Mouse (Mus musculus): Measurements from ENCODE around the gene Thrsp. TPM values are rescaled to one million over a fixed set of nuclear protein-coding genes. Genes with fewer than 3 reads are reported as not detected.

The Thrsp gene
- polyA plus RNA-seq, 1 experiment from 2014 or later = 0.26 TPM

DNA sequence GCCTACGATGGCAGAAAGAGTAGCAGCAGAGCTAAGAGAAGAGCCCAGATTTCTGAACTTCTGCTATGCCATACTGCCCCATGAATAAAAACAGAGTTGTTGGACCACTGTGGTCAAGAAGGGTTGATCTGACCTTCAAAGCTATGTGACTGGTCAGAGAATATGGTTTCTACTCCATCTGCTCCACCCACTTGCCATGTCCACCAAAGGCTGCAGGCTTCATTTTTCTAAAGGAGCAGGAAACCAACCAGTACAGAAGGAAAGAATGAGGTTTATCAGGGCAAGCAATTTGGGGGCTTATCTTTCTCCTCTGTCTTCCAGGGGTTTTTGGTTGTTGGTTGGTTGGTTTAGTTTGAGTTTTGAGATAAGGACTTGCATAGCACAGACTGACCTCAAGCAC lies 3.5 kb downstream of the Thrsp start:
- H3K27ac ChIP-seq (replicated peaks) = no peak overlapping the region
- peaks cover 7% of the 10 kb centered on the region for H3K4me1 ChIP-seq
- H3K27me3 ChIP-seq (replicated peaks; ENCODE audit: low read depth, poor library complexity, severe bottlenecking) = no peaks in the 10 kb centered on the region
- no peaks in the 10 kb centered on the region for H3K9me3 ChIP-seq
- H3K4me3 ChIP-seq = no peak overlapping the region
- no peak for DNase-seq (ENCODE audit: low spot score)
- peaks cover 42% of the 10 kb centered on the region for H3K36me3 ChIP-seq (replicated peaks)
- WGBS = 90% methylated on average over 1 of the region's 1 CpGs

GRCm38 (mm10) chr7:97411575-97411974 lies 6.0 kb downstream of the Thrsp start:
- Histone ChIP-seq H3K36me3 (replicated peaks) (peaks cover 66% of the 10 kb centered on the region), H3K27ac (replicated peaks) (no peak overlapping the region), H3K27me3 (replicated peaks; ENCODE audit: low read depth, poor library complexity, severe bottlenecking) (no peaks in the 10 kb centered on the region), H3K4me3 (no peak overlapping the region), H3K9me3 (no peaks in the 10 kb centered on the region), H3K4me1 (peaks cover 2% of the 10 kb centered on the region; the same call in 1 of the 2 replicates)
- WGBS = 76% methylated on average over 3 of the region's 3 CpGs
- DNase-seq (ENCODE audit: low spot score) = no peak

DNA sequence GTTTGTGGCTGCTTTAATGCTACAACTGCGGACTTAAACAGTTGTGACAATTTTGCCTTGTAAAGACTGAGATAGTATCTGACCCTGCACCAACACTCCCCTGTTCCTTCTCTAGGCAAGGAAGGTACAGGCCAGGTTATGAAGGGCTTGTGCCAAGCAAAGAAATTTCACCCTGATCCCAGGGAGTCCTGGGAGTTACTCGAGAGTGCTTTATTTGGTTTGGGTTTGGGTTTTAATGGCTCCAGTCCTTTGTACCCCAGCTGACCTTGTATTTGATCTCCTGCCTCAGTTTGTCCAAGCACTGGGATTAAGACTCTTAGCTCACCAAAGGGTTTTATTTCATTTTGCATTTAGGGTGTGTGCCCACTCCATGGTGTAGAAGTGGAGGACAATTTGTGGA lies 6.4 kb downstream of the Thrsp start:
- Histone ChIP-seq H3K27me3 (replicated peaks; ENCODE audit: low read depth, poor library complexity, severe bottlenecking) (no peaks in the 10 kb centered on the region), H3K4me1 (peaks cover 2% of the 10 kb centered on the region; the same call in 1 of the 2 replicates), H3K9me3 (no peaks in the 10 kb centered on the region), H3K36me3 (replicated peaks) (peaks cover 66% of the 10 kb centered on the region), H3K27ac (replicated peaks) (no peak overlapping the region), H3K4me3 (no peak overlapping the region)
- WGBS = 90% methylated on average over 2 of the region's 2 CpGs
- DNase-seq (ENCODE audit: low spot score) = no peak

DNA sequence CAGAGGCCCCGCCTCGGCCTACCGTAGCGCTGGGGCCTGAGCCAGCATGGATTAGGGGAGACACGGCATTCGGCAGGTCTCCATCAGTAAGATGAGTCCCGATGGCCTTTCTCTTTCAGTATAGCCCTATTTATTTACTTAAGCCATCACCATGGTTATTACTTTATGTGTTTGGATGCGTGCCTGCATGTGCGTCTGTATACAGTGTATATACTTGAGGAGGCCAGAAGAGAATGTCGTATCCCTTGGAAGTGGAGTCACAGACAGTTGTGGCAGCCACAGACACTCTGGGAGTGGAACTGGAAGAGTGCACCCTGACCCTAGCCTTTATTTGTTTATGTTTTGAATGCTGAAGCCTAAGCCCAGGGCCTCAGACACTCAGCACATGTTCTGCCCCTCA lies 10.4 kb downstream of the Thrsp start:
- H3K27ac ChIP-seq (replicated peaks) = no peak overlapping the region
- H3K36me3 ChIP-seq (replicated peaks) = peaks cover 83% of the 10 kb centered on the region
- no peaks in the 10 kb centered on the region for H3K27me3 ChIP-seq (replicated peaks; ENCODE audit: low read depth, poor library complexity, severe bottlenecking)
- no peak overlapping the region for H3K4me3 ChIP-seq
- DNase-seq (ENCODE audit: low spot score) = no peak
- no peaks in the 10 kb centered on the region for H3K4me1 ChIP-seq
- peaks cover 7% of the 10 kb centered on the region for H3K9me3 ChIP-seq
- 91% methylated on average over 10 of the region's 10 CpGs for WGBS

DNA sequence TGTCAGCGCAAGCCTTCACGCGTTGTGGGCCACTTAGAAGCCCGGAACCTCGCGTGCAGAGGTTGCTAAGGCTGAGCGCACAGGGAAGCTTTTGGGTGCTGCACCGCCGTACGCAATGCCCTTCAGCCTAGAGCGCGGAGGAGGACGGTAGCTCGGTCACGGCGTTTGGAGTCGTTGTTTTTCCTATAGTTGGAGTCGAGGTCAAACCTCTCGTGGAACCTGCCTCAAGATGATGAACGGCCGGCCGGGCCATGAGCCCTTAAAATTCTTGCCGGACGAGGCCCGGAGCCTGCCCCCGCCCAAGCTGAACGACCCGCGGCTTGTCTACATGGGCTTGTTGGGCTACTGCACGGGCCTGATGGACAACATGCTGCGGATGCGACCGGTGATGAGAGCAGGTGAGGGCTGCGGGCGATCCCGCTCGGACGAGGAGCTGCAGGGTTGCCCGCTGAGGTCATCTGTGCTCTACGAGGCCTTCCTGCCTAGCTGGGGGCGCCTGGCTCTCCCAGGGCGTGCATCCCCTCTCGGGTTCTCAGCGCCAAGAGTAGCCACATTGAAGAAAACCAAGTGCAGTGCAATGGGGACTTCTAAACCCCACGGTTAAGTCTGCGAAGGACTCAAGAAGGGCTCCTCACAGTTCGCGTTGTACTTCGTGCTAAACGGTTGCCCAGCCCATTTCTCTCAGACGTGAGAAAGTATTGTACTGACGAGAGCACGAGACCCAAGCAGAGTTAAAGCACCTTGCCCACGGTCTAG lies 17.4 kb downstream of the Thrsp start, which contains the start of gene Ndufc2:
Gene Ndufc2, plus strand, starts transcription at position 44 of the 756 bp plus-strand sequence.
- WGBS = under 1% methylated on average over 54 of the region's 54 CpGs
- Histone ChIP-seq H3K4me1 (peaks cover 21% of the 10 kb centered on the region), H3K36me3 (replicated peaks) (peaks cover 33% of the 10 kb centered on the region), H3K4me3 (peak within 1 kb of the TSS; percentile 90), H3K27ac (replicated peaks) (peak within 1 kb of the TSS; percentile 93), H3K9me3 (peaks cover 7% of the 10 kb centered on the region), H3K27me3 (replicated peaks; ENCODE audit: low read depth, poor library complexity, severe bottlenecking) (no peaks in the 10 kb centered on the region)
- DNase-seq (ENCODE audit: low spot score) = peak; percentile 83

DNA sequence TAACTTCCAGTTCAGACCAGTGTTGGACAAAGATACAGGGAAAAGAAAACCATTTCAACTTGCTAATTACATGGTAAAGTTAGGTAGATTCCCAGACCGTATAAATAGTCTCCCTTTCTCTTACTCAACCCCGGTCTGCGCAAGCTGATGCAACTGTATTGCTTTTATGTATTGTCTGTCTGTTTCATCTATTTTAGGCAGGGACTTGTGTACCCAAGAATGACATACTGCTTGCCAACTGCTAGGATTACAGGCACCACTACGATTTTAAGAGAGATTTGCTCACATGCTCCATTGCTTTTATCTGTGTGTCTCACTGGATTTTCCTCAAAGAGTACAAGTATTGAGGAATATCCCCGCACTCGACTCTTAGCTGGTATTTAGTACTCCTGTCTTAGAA lies 18.6 kb downstream of the Thrsp start:
- no peaks in the 10 kb centered on the region for H3K27me3 ChIP-seq (replicated peaks; ENCODE audit: low read depth, poor library complexity, severe bottlenecking)
- WGBS = 90% methylated on average over 6 of the region's 6 CpGs
- peaks cover 21% of the 10 kb centered on the region for H3K4me1 ChIP-seq
- H3K27ac ChIP-seq (replicated peaks) = no peak overlapping the region
- DNase-seq (ENCODE audit: low spot score) = no peak
- peaks cover 7% of the 10 kb centered on the region for H3K9me3 ChIP-seq
- peaks cover 29% of the 10 kb centered on the region for H3K36me3 ChIP-seq (replicated peaks)
- H3K4me3 ChIP-seq = no peak overlapping the region

DNA sequence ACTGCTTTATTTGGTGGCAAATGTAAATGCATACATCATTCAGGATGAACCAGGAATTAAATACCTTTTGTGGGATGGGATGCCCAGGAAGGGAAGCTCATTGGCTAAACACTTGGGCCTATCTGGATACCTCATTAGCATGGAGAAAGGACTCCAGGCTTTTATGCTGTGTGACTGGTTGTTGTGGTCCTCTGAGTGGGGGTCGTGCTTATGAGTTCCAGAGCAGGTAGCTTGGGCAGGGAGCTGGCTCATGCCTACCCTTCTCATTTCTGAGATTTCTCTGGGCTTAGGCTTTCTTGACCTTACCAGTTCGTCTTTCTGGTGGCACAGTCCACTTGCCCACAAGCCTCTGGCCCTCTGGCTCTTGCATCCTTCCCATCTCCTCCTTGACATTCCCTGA lies 23.2 kb downstream of the Thrsp start:
- 69% methylated on average over 2 of the region's 2 CpGs for WGBS
- H3K4me1 ChIP-seq = peaks cover 1% of the 10 kb centered on the region; the same call in 1 of the 2 replicates
- no peak overlapping the region for H3K4me3 ChIP-seq
- DNase-seq (ENCODE audit: low spot score) = no peak
- H3K27ac ChIP-seq (replicated peaks) = no peak overlapping the region
- peaks cover 47% of the 10 kb centered on the region for H3K36me3 ChIP-seq (replicated peaks)
- no peaks in the 10 kb centered on the region for H3K27me3 ChIP-seq (replicated peaks; ENCODE audit: low read depth, poor library complexity, severe bottlenecking)
- H3K9me3 ChIP-seq = no peaks in the 10 kb centered on the region

- H3K36me3 ChIP-seq (replicated peaks) = peaks cover 70% of the 10 kb centered on the region
- WGBS = 96% methylated on average over 6 of the region's 6 CpGs
- DNase-seq (ENCODE audit: low spot score) = no peak
Observed at GRCm38 (mm10) chr7:97392079-97392445, 25.5 kb downstream of the Thrsp start.

DNA sequence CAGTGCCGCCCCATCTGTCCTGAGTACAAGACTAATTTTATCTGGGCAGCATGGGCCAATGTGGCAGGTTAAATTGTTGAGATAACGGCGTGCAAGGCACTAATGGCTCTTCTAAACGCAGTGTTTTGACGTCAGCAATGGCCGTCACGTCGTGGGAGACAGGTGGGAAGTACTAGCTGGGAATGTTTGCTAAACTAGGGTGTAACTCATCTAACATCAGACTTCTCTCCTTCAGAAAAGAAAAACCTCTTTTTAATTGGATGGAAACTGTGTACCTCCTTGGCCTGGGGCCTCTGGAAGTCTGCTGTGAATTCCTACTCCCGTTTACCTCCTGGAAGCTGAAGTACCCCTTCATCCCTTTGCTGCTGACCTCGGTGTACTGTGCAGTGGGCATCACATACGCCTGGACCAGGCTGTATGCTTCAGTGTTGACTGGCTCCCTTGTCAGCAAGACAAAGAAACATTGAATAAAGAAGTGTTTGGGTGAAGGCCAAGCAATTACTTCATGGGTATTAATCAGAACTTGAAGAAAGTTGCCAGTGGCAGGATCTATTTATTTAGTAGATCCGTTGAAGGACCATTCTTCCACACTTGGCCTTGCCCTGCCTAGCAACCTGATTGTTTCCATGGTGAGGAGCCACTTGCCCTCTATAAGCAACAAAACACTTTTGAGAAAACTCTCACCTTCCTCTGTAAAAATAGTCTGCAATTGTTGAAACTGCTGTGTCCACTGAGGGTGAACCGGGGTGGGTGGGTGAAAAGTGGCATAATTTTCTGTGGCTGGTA lies 26.0 kb downstream of the Thrsp start:
- Histone ChIP-seq H3K4me1 (no peaks in the 10 kb centered on the region), H3K27ac (replicated peaks) (no peak overlapping the region), H3K4me3 (no peak overlapping the region), H3K9me3 (no peaks in the 10 kb centered on the region), H3K36me3 (replicated peaks) (peaks cover 76% of the 10 kb centered on the region), H3K27me3 (replicated peaks; ENCODE audit: low read depth, poor library complexity, severe bottlenecking) (no peaks in the 10 kb centered on the region)
- WGBS = 93% methylated on average over 13 of the region's 13 CpGs
- DNase-seq (ENCODE audit: low spot score) = no peak

More at GRCm38 (mm10) chr7:97392079-97392445, 25.5 kb downstream of the Thrsp start:
- H3K4me3 ChIP-seq = no peak overlapping the region
- no peaks in the 10 kb centered on the region for H3K9me3 ChIP-seq
- no peaks in the 10 kb centered on the region for H3K27me3 ChIP-seq (replicated peaks; ENCODE audit: low read depth, poor library complexity, severe bottlenecking)
- H3K27ac ChIP-seq (replicated peaks) = no peak overlapping the region
- no peaks in the 10 kb centered on the region for H3K4me1 ChIP-seq

GRCm38 (mm10) chr7:97388541-97388940 lies 29.0 kb downstream of the Thrsp start:
- no peak overlapping the region for H3K27ac ChIP-seq (replicated peaks)
- H3K4me1 ChIP-seq = no peaks in the 10 kb centered on the region
- no peaks in the 10 kb centered on the region for H3K9me3 ChIP-seq
- no peaks in the 10 kb centered on the region for H3K27me3 ChIP-seq (replicated peaks; ENCODE audit: low read depth, poor library complexity, severe bottlenecking)
- peaks cover 99% of the 10 kb centered on the region for H3K36me3 ChIP-seq (replicated peaks)
- WGBS = 91% methylated on average over 4 of the region's 4 CpGs
- no peak overlapping the region for H3K4me3 ChIP-seq
- no peak for DNase-seq (ENCODE audit: low spot score)

GRCm38 (mm10) chr7:97387561-97388147 lies 29.9 kb downstream of the Thrsp start:
- no peak overlapping the region for H3K27ac ChIP-seq (replicated peaks)
- H3K4me3 ChIP-seq = no peak overlapping the region
- no peaks in the 10 kb centered on the region for H3K9me3 ChIP-seq
- 93% methylated on average over 8 of the region's 8 CpGs for WGBS
- H3K4me1 ChIP-seq = no peaks in the 10 kb centered on the region
- peaks cover 100% of the 10 kb centered on the region for H3K36me3 ChIP-seq (replicated peaks)
- H3K27me3 ChIP-seq (replicated peaks; ENCODE audit: low read depth, poor library complexity, severe bottlenecking) = no peaks in the 10 kb centered on the region
- DNase-seq (ENCODE audit: low spot score) = no peak

DNA sequence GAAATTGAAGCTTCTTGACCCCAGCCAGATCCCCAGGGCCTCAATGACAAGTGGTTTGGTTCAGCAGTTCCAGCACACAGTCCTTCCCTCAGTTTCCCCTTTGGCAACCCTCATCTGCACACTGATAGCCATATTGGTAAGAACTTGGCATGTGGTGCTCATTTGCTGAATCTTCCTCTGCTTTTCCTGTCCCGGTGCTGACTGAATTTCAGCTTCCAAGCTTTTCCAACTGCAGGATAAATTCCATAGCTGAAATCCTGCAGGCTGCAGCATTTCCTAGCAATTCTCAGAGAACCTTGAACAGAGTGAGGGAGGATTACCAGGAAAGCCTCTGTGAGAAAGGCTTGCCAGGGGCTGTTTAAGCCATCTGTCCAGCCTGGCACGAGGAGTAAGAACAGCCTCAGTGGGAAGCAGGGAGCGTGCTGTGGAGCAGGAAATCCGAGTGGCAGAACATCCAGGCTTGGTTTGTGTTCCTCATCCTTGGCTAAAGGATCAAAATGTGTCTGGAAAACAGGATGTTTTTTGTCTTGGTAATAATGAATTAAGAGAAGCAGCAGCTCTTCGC lies 30.6 kb downstream of the Thrsp start:
- Histone ChIP-seq H3K36me3 (replicated peaks) (peaks cover 99% of the 10 kb centered on the region), H3K4me3 (no peak overlapping the region), H3K27ac (replicated peaks) (no peak overlapping the region), H3K9me3 (no peaks in the 10 kb centered on the region), H3K27me3 (replicated peaks; ENCODE audit: low read depth, poor library complexity, severe bottlenecking) (no peaks in the 10 kb centered on the region), H3K4me1 (no peaks in the 10 kb centered on the region)
- WGBS = 91% methylated on average over 5 of the region's 5 CpGs
- no peak for DNase-seq (ENCODE audit: low spot score)

Data from embryonic facial prominence, embryonic 10.5 days (tissue).